Mouse (Mus musculus) kidney, embryonic 16.5 days (tissue): Measurements from ENCODE around the gene Armh4. TPM values are rescaled to one million over a fixed set of nuclear protein-coding genes. Genes with fewer than 3 reads are reported as not detected.
"Not testable (repeated sequence)": the region's sequence is repeated elsewhere in the genome, so short reads cannot be mapped to it uniquely, and the experiment has no call there.

Experiments used
- ATAC-seq: fragments of 200-750 bp; cut with Nextera tagmentation; 2 replicates; pipeline ENCODE4 v1.8.0; 2017; ENCODE audit warnings: moderate TSS enrichment; ENCODE audit not compliant: low FRiP score, low TSS enrichment
- H3K27ac ChIP-seq: fragments of 300-500 bp; sonication (generic); 2 replicates; pipeline ENCODE4 v1.5.1; 2014; ENCODE audit warnings: low read length
- H3K27me3 ChIP-seq: fragments of 300-500 bp; sonication (generic); 2 replicates; pipeline ENCODE4 v1.6.1; 2014; ENCODE audit warnings: low read length, control low read depth, mixed read lengths; ENCODE audit not compliant: insufficient read depth
- H3K36me3 ChIP-seq: fragments of 300-500 bp; sonication (generic); 2 replicates; pipeline ENCODE4 v1.6.1; 2014; ENCODE audit warnings: low read length, control low read depth, mixed read lengths; ENCODE audit not compliant: insufficient read depth
- H3K4me1 ChIP-seq: fragments of 300-500 bp; sonication (generic); 2 replicates; pipeline ENCODE4 v1.6.1; 2014; ENCODE audit warnings: low read length, control low read depth, mixed read lengths; ENCODE audit not compliant: insufficient read depth
- H3K4me2 ChIP-seq: fragments of 300-500 bp; sonication (generic); replicated peaks from 2 replicates; pipeline ENCODE4 v1.6.1; 2014; ENCODE audit warnings: low read depth, low read length
- H3K4me3 ChIP-seq: fragments of 300-500 bp; sonication (generic); 2 replicates; pipeline ENCODE4 v1.5.1; 2014; ENCODE audit warnings: mild to moderate bottlenecking, low read length
- H3K9ac ChIP-seq: fragments of 300-500 bp; sonication (generic); replicated peaks from 2 replicates; pipeline ENCODE4 v1.6.1; 2014; ENCODE audit warnings: low read length
- H3K9me3 ChIP-seq: fragments of 300-500 bp; sonication (generic); 2 replicates; pipeline ENCODE4 v1.6.1; 2016; ENCODE audit warnings: low read length, control low read depth
- WGBS: fragments of 180-500 bp; shearing (Covaris S2); extraction: QIAGEN DNeasy Blood & Tissue Kit; methylation state at CpG from one replicate; pipeline ENCODE4 v1.1.7; 2014; 5-methylcytosine and 5-hydroxymethylcytosine counted together
- polyA plus RNA-seq: library from polyadenylated mRNA; unstranded; fragments of >200 nt; fragmentation: Nextera tagmentation; extraction: Ambion mirVana; gene quantifications from 2 replicates; pipeline ENCODE4 v1.2.1, GENCODE M21; 2015

The Armh4 gene
- polyA plus RNA-seq, 1 experiment from 2014 or later: 8.2 TPM

DNA sequence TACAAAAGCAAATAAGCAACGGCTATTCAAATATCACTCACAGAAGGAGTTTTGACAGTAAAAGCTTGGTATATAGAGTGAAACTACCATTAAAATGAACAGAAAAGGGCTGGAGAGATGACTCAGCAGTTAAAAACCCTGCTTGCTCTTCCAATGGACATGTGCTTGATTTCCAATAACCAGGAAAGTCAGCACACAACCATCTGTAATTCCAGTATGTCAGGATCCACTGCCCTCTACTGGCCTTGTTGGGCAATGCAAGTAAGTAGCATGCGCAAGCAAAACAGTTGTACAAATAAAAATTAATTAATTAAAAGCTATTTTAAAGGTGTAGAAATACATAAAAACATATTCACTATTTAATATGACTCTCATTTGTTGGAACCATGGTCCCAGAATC is 2.6 kb upstream of the Armh4 start:
- ATAC-seq: no peak
- no peaks in the 10 kb centered on the region for H3K36me3 ChIP-seq
- 0 out of 2 replicates have a peak, but pooled peaks cover 5% of the 10 kb centered on the region for H3K4me1 ChIP-seq
- no peaks in the 10 kb centered on the region for H3K9me3 ChIP-seq
- peaks cover 3% of the 10 kb centered on the region; the same call in 1 of the 2 replicates for H3K27me3 ChIP-seq
- H3K27ac ChIP-seq: no peak overlapping the region
- H3K4me2 ChIP-seq: no peak overlapping the region
- H3K4me3 ChIP-seq: no peak overlapping the region
- WGBS: 52% methylated on average over 2 of the region's 2 CpGs
- H3K9ac ChIP-seq: no peak overlapping the region

DNA sequence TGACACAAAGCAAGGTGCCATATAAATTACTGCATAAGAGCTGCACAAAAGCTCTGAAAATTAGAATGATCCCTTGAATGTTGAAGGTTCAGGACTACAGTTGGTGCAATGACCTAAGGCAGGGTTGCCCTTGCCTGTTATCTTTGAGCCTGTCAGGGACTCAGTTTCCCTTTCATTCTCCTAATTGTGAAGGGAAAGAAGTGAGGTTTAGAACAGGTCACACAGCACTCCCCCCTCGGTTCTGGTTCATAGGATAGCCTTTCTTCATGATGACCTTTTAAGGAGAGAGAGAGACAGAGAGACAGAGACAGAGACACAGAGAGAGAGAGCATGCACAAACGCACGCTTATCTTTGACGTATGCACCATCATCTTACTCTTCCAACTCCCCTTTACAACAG is 683 bp upstream of the Armh4 start:
- Histone ChIP-seq H3K4me3 (no peak overlapping the region), H3K27me3 (peaks cover 3% of the 10 kb centered on the region; the same call in 1 of the 2 replicates), H3K4me1 (0 out of 2 replicates have a peak, but pooled peaks cover 5% of the 10 kb centered on the region), H3K9ac (no peak overlapping the region), H3K27ac (no peak overlapping the region), H3K36me3 (no peaks in the 10 kb centered on the region), H3K4me2 (peak overlapping the region; percentile 77; the same call in 1 of the 2 replicates), H3K9me3 (no peaks in the 10 kb centered on the region)
- ATAC-seq: no peak
- 81% methylated on average over 4 of the region's 4 CpGs for WGBS

DNA sequence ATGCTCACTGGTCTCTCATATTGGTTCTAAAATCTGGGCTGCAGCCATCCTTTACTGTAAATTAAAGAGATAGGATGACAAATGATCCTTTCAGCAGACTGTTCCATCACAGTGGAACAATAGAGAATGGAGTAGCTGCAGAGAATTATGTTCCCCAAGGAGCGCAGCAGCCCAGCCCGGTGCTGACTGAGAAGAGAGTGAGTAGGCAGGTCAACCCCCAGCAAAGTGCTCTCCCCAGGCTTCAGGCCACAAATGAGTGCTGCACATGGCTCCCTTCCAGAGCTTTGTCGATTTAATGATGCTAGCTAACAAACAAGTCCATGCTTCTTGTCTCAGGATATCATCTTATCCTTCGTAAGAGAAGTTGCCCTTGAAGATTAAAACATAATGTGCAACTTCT is 2.8 kb downstream of the Armh4 start:
- H3K4me1 ChIP-seq: 0 out of 2 replicates have a peak, but pooled peaks cover 5% of the 10 kb centered on the region
- ATAC-seq: no peak
- 68% methylated on average over 4 of the region's 4 CpGs for WGBS
- no peaks in the 10 kb centered on the region for H3K9me3 ChIP-seq
- H3K4me3 ChIP-seq: no peak overlapping the region
- H3K27me3 ChIP-seq: peaks cover 3% of the 10 kb centered on the region; the same call in 1 of the 2 replicates
- no peak overlapping the region for H3K4me2 ChIP-seq
- H3K27ac ChIP-seq: no peak overlapping the region
- no peaks in the 10 kb centered on the region for H3K36me3 ChIP-seq
- H3K9ac ChIP-seq: no peak overlapping the region

DNA sequence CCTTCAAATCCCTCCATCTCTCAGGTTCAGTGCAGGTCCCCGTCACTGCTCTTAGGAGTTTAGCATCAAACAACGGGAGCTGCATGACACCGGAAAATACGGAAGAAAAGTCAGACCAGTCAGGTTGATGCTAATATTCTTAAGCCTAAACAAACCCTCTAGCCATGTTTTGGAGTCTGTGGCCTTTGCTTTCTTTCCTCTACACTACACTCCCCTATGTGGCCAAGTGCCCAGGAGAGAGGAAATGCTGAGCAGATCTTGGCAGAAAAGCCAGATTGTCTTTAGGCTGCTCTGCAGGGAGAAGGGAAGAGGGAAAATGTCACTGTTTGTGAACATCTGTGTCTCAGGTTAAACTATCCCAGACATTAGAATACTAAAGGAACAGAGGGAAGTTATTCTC is 5.6 kb downstream of the Armh4 start:
- H3K4me2 ChIP-seq, ATAC-seq, H3K27ac ChIP-seq, H3K4me1 ChIP-seq, H3K4me3 ChIP-seq, H3K36me3 ChIP-seq, H3K27me3 ChIP-seq, H3K9me3 ChIP-seq, H3K9ac ChIP-seq: not testable (repeated sequence)
- WGBS: 84% methylated on average over 4 of the region's 4 CpGs

DNA sequence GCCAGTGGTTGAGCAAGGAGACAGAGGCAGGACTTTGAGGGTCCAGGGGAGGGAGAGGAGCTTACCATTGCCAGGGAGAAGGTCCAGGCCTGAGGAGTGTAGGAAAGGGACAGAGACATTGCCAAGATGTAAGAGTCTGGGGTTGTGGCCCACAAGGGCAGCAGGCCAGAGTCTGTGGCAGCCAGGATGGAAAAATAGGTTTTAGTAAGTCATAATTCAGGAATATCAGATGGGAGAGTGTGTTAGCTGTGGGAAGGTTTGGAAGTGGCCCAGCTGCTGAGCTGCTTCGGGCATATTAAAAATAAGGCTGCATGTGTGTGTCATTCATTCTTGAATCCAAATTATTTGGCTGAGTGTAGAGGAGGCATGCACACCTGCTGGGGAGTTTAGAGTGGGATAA is 11.4 kb downstream of the Armh4 start:
- no peaks in the 10 kb centered on the region for H3K27me3 ChIP-seq
- no peaks in the 10 kb centered on the region for H3K4me1 ChIP-seq
- H3K9me3 ChIP-seq: no peaks in the 10 kb centered on the region
- no peak overlapping the region for H3K4me2 ChIP-seq
- H3K27ac ChIP-seq: no peak overlapping the region
- no peak for ATAC-seq
- WGBS: 71% methylated on average over 1 of the region's 1 CpGs
- no peak overlapping the region for H3K9ac ChIP-seq
- H3K36me3 ChIP-seq: no peaks in the 10 kb centered on the region
- no peak overlapping the region for H3K4me3 ChIP-seq

- 87% methylated on average over 4 of the region's 4 CpGs for WGBS
- Histone ChIP-seq H3K27me3 (no peaks in the 10 kb centered on the region), H3K36me3 (no peaks in the 10 kb centered on the region), H3K9ac (no peak overlapping the region), H3K4me1 (no peaks in the 10 kb centered on the region), H3K9me3 (no peaks in the 10 kb centered on the region), H3K27ac (no peak overlapping the region), H3K4me3 (no peak overlapping the region), H3K4me2 (no peak overlapping the region)
- ATAC-seq: no peak
Measured at GRCm38 (mm10) chr14:49766601-49767000, 16.6 kb downstream of the Armh4 start.

GRCm38 (mm10) chr14:49755845-49756244 is 27.3 kb downstream of the Armh4 start:
- WGBS: 80% methylated on average over 1 of the region's 1 CpGs
- Histone ChIP-seq H3K4me1 (no peaks in the 10 kb centered on the region), H3K9me3 (no peaks in the 10 kb centered on the region), H3K9ac (no peak overlapping the region), H3K27me3 (no peaks in the 10 kb centered on the region), H3K27ac (no peak overlapping the region), H3K36me3 (no peaks in the 10 kb centered on the region), H3K4me2 (no peak overlapping the region), H3K4me3 (no peak overlapping the region)
- no peak for ATAC-seq

GRCm38 (mm10) chr14:49752614-49753013 is 30.6 kb downstream of the Armh4 start:
- Histone ChIP-seq H3K36me3 (no peaks in the 10 kb centered on the region), H3K4me3 (no peak overlapping the region), H3K9ac (no peak overlapping the region), H3K9me3 (no peaks in the 10 kb centered on the region), H3K4me2 (no peak overlapping the region), H3K27ac (no peak overlapping the region), H3K27me3 (no peaks in the 10 kb centered on the region), H3K4me1 (no peaks in the 10 kb centered on the region)
- no peak for ATAC-seq

GRCm38 (mm10) chr14:49745874-49746273 is 37.3 kb downstream of the Armh4 start:
- H3K4me3 ChIP-seq: no peak overlapping the region
- no peaks in the 10 kb centered on the region for H3K27me3 ChIP-seq
- H3K4me2 ChIP-seq: no peak overlapping the region
- H3K27ac ChIP-seq: no peak overlapping the region
- no peaks in the 10 kb centered on the region for H3K9me3 ChIP-seq
- H3K4me1 ChIP-seq: no peaks in the 10 kb centered on the region
- no peaks in the 10 kb centered on the region for H3K36me3 ChIP-seq
- no peak overlapping the region for H3K9ac ChIP-seq
- no peak for ATAC-seq
- 93% methylated on average over 1 of the region's 1 CpGs for WGBS

GRCm38 (mm10) chr14:49743946-49744526 is 39.1 kb downstream of the Armh4 start:
- ATAC-seq: no peak
- Histone ChIP-seq H3K27ac (no peak overlapping the region), H3K4me1 (no peaks in the 10 kb centered on the region), H3K9me3 (no peaks in the 10 kb centered on the region), H3K9ac (no peak overlapping the region), H3K4me3 (no peak overlapping the region), H3K27me3 (no peaks in the 10 kb centered on the region), H3K4me2 (no peak overlapping the region), H3K36me3 (no peaks in the 10 kb centered on the region)
- WGBS: 84% methylated on average over 6 of the region's 6 CpGs
